ENCODE assay signal across 11 mouse cellular contexts in genomic region chr4:119127229-119127628, GRCm38 (mm10). TPM values are rescaled to one million over a fixed set of nuclear protein-coding genes. Genes with fewer than 3 reads are reported as not detected.
A peak's percentile ranks its signal among the peaks of the same experiment; 100 is the strongest.
DNase-seq lines count a peak whose midpoint lies in the region; ATAC-seq and TF ChIP-seq lines count a peak whose summit lies in the region.
"Had no signal": no experiment of that assay in that cellular context is flagged by ENCODE, and none has a peak within 500 bp of the region (broad histone marks: within the 10 kb centered on the region; RNA-seq: fewer than 3 reads in every experiment).

No protein-coding gene starts in this region.

- H3K27me3 ChIP-seq in heart, embryonic 13.5 days (replicated peaks): no peaks in the 10 kb centered on the region
- no peaks in the 10 kb centered on the region for H3K27me3 ChIP-seq in thymus, adult 2 months (ENCODE audit: control insufficient read depth, insufficient read depth, low read length)
- H3K27me3 ChIP-seq in limb, embryonic 10.5 days (ENCODE audit: low read depth, poor library complexity, severe bottlenecking): no peaks in the 10 kb centered on the region
- H3K27me3 ChIP-seq in midbrain, embryonic 13.5 days: no peaks in the 10 kb centered on the region
- H3K27me3 ChIP-seq: kidney, embryonic 15.5 days; Patski had no signal

- TF ChIP-seq POLR2A in thymus, adult 2 months (IDR thresholded peaks at IDR 0.05; ENCODE audit: control insufficient read depth, extremely low read depth, insufficient read depth, low read length, poor library complexity): no peak

- peaks cover 74% of the 10 kb centered on the region for H3K4me1 ChIP-seq in heart, embryonic 13.5 days
- peaks cover 31% of the 10 kb centered on the region for H3K4me1 ChIP-seq in thymus, adult 2 months (replicated peaks; ENCODE audit: control insufficient read depth, insufficient read depth, low read length)
- peaks cover 6% of the 10 kb centered on the region; the same call in 1 of the 2 replicates for H3K4me1 ChIP-seq in limb, embryonic 10.5 days
- H3K4me1 ChIP-seq in midbrain, embryonic 13.5 days (replicated peaks): no peaks in the 10 kb centered on the region

- peaks cover 91% of the 10 kb centered on the region for H3K36me3 ChIP-seq in heart, embryonic 13.5 days
- H3K36me3 ChIP-seq in thymus, adult 2 months (ENCODE audit: control insufficient read depth, insufficient read depth, low read length): no peaks in the 10 kb centered on the region
- H3K36me3 ChIP-seq in limb, embryonic 10.5 days: peaks cover 100% of the 10 kb centered on the region
- H3K36me3 ChIP-seq in midbrain, embryonic 13.5 days: peaks cover 56% of the 10 kb centered on the region

- H3K27ac ChIP-seq in heart, embryonic 13.5 days (replicated peaks): peak overlapping the region; percentile 65; the same call in 1 of the 2 replicates
- H3K27ac ChIP-seq in thymus, adult 2 months (ENCODE audit: control insufficient read depth, insufficient read depth, low read length): peak overlapping the region; percentile 41
- H3K27ac ChIP-seq in limb, embryonic 10.5 days: no peak overlapping the region
- H3K27ac ChIP-seq in midbrain, embryonic 13.5 days: no peak overlapping the region
- H3K27ac ChIP-seq: kidney, embryonic 15.5 days had no signal

- intact Hi-C loops in heart, postnatal 36 days (cut with DNase I): no loop called here

- 0 out of 2 replicates have a peak overlapping the region, but pooled peaks have one; percentile 62 for H3K9ac ChIP-seq in heart, embryonic 13.5 days
- H3K9ac ChIP-seq in midbrain, embryonic 13.5 days (replicated peaks): no peak overlapping the region
- H3K9ac ChIP-seq: kidney, embryonic 15.5 days had no signal

- ATAC-seq in heart, embryonic 13.5 days (ENCODE audit: extremely low read depth, insufficient number of reproducible peaks, low FRiP score, low TSS enrichment): no peak
- ATAC-seq in granulocyte monocyte progenitor cell, adult 5-6 weeks (replicated peaks; ENCODE audit: poor library complexity, severe bottlenecking): peak; percentile 75
- no peak for ATAC-seq in midbrain, embryonic 13.5 days
- ATAC-seq: Patski had no signal

- H3K4me3 ChIP-seq in heart, embryonic 13.5 days: no peak overlapping the region
- H3K4me3 ChIP-seq in thymus, adult 2 months (ENCODE audit: control insufficient read depth, insufficient read depth, low read length): no peak overlapping the region
- no peak overlapping the region for H3K4me3 ChIP-seq in limb, embryonic 10.5 days
- no peak overlapping the region for H3K4me3 ChIP-seq in midbrain, embryonic 13.5 days (replicated peaks)
- H3K4me3 ChIP-seq: kidney, embryonic 15.5 days had no signal

- WGBS in heart, embryonic 13.5 days: 51% methylated on average over 6 of the region's 6 CpGs
- 6% methylated on average over 6 of the region's 6 CpGs for WGBS in thymus, adult 2 months
- WGBS in limb, embryonic 10.5 days: 72% methylated on average over 6 of the region's 6 CpGs
- WGBS in midbrain, embryonic 13.5 days: 80% methylated on average over 6 of the region's 6 CpGs

- no peak for DNase-seq in heart, postnatal 36 days
- peak; percentile 71 for DNase-seq in lung, postnatal 36 days
- DNase-seq in thymus, adult 2 months: peak; percentile 61
- DNase-seq in ovary, postnatal 14 days (ENCODE audit: low spot score): no peak
- no peak for DNase-seq in limb, embryonic 10.5 days (ENCODE audit: low spot score)
- DNase-seq: cerebellum, adult 2 months had no signal

- no peak overlapping the region for H3K4me2 ChIP-seq in heart, embryonic 13.5 days
- H3K4me2 ChIP-seq in midbrain, embryonic 13.5 days (replicated peaks): no peak overlapping the region
- H3K4me2 ChIP-seq: kidney, embryonic 15.5 days had no signal

- no peaks in the 10 kb centered on the region for H3K9me3 ChIP-seq in heart, embryonic 13.5 days
- no peaks in the 10 kb centered on the region for H3K9me3 ChIP-seq in limb, embryonic 10.5 days (replicated peaks)
- H3K9me3 ChIP-seq in midbrain, embryonic 13.5 days: no peaks in the 10 kb centered on the region
- H3K9me3 ChIP-seq: kidney, embryonic 15.5 days had no signal

- no peak for TF ChIP-seq CTCF in thymus, adult 2 months (IDR thresholded peaks at IDR 0.05; ENCODE audit: borderline replicate concordance, control insufficient read depth, extremely low read depth, insufficient read depth, low read length, poor library complexity)

RNA-seq across cellular contexts. Expression of gene Slc2a1, which starts 18.7 kb away (rescaled TPM):
- polyA plus RNA-seq in heart, embryonic 13.5 days (2015; fragmentation: Nextera tagmentation; extraction: Ambion mirVana): 180 and 217 TPM in 2 replicates
- total RNA-seq in heart, postnatal 36 days (2021): 10 to 100 TPM in 1 of 2 experiments, 1 to 10 TPM in 1; 9.5 to 12.7 TPM
- total RNA-seq in granulocyte monocyte progenitor cell, adult 5-6 weeks (2014; fragmentation: Nextera tagmentation): 9.0 and 10.2 TPM in 2 replicates
- 6.5 and 12.4 TPM in 2 replicates for total RNA-seq in granulocyte monocyte progenitor cell, adult 5-6 weeks (2017)
- 42.2 and 42.5 TPM in 2 replicates for polyA plus RNA-seq in thymus, adult 2 months (2012; rRNA removed)
- polyA plus RNA-seq in limb, embryonic 10.5 days (2016; fragmentation: Nextera tagmentation; extraction: Ambion mirVana): 110 and 139 TPM in 2 replicates
- polyA plus RNA-seq in midbrain, embryonic 13.5 days (2015; fragmentation: Nextera tagmentation; extraction: Ambion mirVana): 88.6 and 104 TPM in 2 replicates

RNA-seq across cellular contexts. Expression of gene Zfp691, which starts 46.8 kb away (rescaled TPM):
- polyA plus RNA-seq in heart, embryonic 13.5 days (2015; fragmentation: Nextera tagmentation; extraction: Ambion mirVana): 8.5 and 9.5 TPM in 2 replicates
- 10 to 100 TPM; 20.0 to 21.5 TPM for total RNA-seq in heart, postnatal 36 days (2021)
- total RNA-seq in granulocyte monocyte progenitor cell, adult 5-6 weeks (2014; fragmentation: Nextera tagmentation): 1.3 and 2.4 TPM in 2 replicates
- 2.4 and 4.5 TPM in 2 replicates for total RNA-seq in granulocyte monocyte progenitor cell, adult 5-6 weeks (2017)
- polyA plus RNA-seq in thymus, adult 2 months (2012; rRNA removed): 12.9 and 19.1 TPM in 2 replicates
- 10.1 and 10.3 TPM in 2 replicates for polyA plus RNA-seq in limb, embryonic 10.5 days (2016; fragmentation: Nextera tagmentation; extraction: Ambion mirVana)
- 9.9 and 10.3 TPM in 2 replicates for polyA plus RNA-seq in midbrain, embryonic 13.5 days (2015; fragmentation: Nextera tagmentation; extraction: Ambion mirVana)

Comparison
In these comparisons a context has a peak if more than half of its experiments do, and no peak if none do; other contexts are left out.
1. H3K27ac ChIP-seq: peak in heart, embryonic 13.5 days (single experiment) and thymus, adult 2 months (single experiment); none in limb, embryonic 10.5 days (single experiment) and midbrain, embryonic 13.5 days (single experiment).
2. DNase-seq: peak in lung, postnatal 36 days (single experiment) and thymus, adult 2 months (single experiment); none in heart, postnatal 36 days (0 of 2), ovary, postnatal 14 days (single experiment) and limb, embryonic 10.5 days (single experiment).